Mouse (Mus musculus) E14TG2a.4 (cell line): ENCODE data around the gene Cbl.

Experiments used
- CTCF ChIP-seq: conservative IDR thresholded peaks from 2 replicates; pipeline ENCODE4 v1.5.1; 2014; ENCODE audit warnings: low read length
- POU5F1 ChIP-seq: IDR thresholded peaks from 2 replicates; pipeline ENCODE4 v1.6.1; 2014; ENCODE audit warnings: low read length, borderline replicate concordance

DNA sequence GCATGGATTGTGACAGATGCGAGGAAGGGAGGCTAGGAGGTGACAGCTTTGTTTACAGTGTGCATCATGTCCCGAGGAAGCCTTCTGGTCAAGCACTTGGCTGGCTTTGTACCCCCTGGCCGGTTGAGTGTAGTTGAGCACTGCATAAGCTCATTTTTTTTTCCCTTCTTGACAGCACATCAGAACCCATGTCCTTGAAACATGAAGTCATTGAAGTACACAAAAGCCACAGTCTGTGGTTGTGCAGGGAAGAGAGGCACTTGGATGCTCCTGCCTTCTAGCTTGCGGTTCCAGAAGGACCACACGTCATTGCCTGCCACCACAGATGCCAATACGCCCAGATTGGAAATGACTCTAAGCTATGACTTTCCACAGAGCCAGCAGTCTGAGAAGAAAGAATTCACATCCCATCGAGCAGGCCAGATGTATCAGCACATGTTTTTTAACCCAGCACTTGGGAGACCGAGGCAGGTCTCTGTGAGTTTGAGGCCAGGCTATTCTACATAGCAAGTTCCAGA is 113.8 kb downstream of the Cbl start:
- TF ChIP-seq CTCF, result no peak
- TF ChIP-seq POU5F1, result no peak
